Mouse (Mus musculus): ENCODE results near the gene Kctd7.

GRCm38 (mm10) chr5:130204560-130204959 is 59.9 kb downstream of the Kctd7 start:
- TF ChIP-seq CTCF (IDR thresholded peaks at IDR 0.05; ENCODE audit: low read depth): no peak
- no peak for TF ChIP-seq EP300 (optimal IDR thresholded peaks at IDR 0.05)
